Mouse (Mus musculus) megakaryocyte progenitor cell, adult 5-6 weeks (primary cell): ENCODE measurements around the gene Eipr1. TPM values are rescaled to one million over a fixed set of nuclear protein-coding genes. Genes with fewer than 3 reads are reported as not detected.

ENCODE experiments used
- total RNA-seq, 2 experiments: library from RNA; stranded (forward) in 1 of 2; stranded (reverse) in 1 of 2; fragments of 157-497, 149-512 nt in 1 of 2; fragments of 200-1000 nt in 1 of 2; gene quantifications; 2 replicates each; pipeline versions ENCODE4 v1.2.3 to v1.2.4; 2015 to 2017

Gene Eipr1
- total RNA-seq, 2 experiments from 2014 or later, result 21.6 to 26.6 TPM

Other genes with a start within 250 kb of the Eipr1 start
- not detected in 2 replicates for gene Dcdc2c, start 199.4 kb upstream of the Eipr1 start, total RNA-seq (2015)
- 0.37 and 0.61 TPM in 2 replicates for gene Dcdc2c, start 199.4 kb upstream of the Eipr1 start, total RNA-seq (2017)
- not detected in 2 replicates for gene Allc, start 169.3 kb upstream of the Eipr1 start, total RNA-seq (2015)
- not detected in 2 replicates for gene Allc, start 169.3 kb upstream of the Eipr1 start, total RNA-seq (2017)
- not detected in 2 replicates for gene Colec11, start 128.4 kb upstream of the Eipr1 start, total RNA-seq (2015)
- 0.17 and 0.95 TPM in 2 replicates for gene Colec11, start 128.4 kb upstream of the Eipr1 start, total RNA-seq (2017)
- 2,571 and 2,731 TPM in 2 replicates for gene Rps7, start 115.8 kb upstream of the Eipr1 start, total RNA-seq (2015)
- gene Rps7, start 115.8 kb upstream of the Eipr1 start, total RNA-seq (2017), result 4,806 and 4,883 TPM in 2 replicates
- gene Rnaseh1, start 102.2 kb upstream of the Eipr1 start, total RNA-seq (2015), result 29.7 and 29.9 TPM in 2 replicates
- 25.7 and 31.9 TPM in 2 replicates for gene Rnaseh1, start 102.2 kb upstream of the Eipr1 start, total RNA-seq (2017)
- gene Adi1, start 76.6 kb upstream of the Eipr1 start, total RNA-seq (2015), result 125 and 137 TPM in 2 replicates
- 26.7 and 32.3 TPM in 2 replicates for gene Adi1, start 76.6 kb upstream of the Eipr1 start, total RNA-seq (2017)
- gene Trappc12, start 1.3 kb upstream of the Eipr1 start, total RNA-seq (2015), result 28.1 and 34.0 TPM in 2 replicates
- gene Trappc12, start 1.3 kb upstream of the Eipr1 start, total RNA-seq (2017), result 41.1 and 47.3 TPM in 2 replicates